Mouse (Mus musculus) left cerebral cortex, postnatal 10 days (tissue): Measurements from ENCODE around the gene Lhb. TPM values are rescaled to one million over a fixed set of nuclear protein-coding genes. Genes with fewer than 3 reads are reported as not detected.

ENCODE experiments used
- DNase-seq, 2 experiments: peaks; one replicate each; pipeline ENCODE4 v3.0.0; 2021 to 2022; ENCODE audit warnings: low spot score in 2 of 2, mixed read lengths in 1 of 2; ENCODE audit errors: extremely low spot score in 1 of 2
- intact Hi-C: fragments of 180-260 bp; cut with DNase I; formaldehyde crosslinking; loops from one replicate; pipeline ENCODE4 v1.15.1; 2025
- total RNA-seq, 2 experiments: library from RNA; stranded (reverse); gene quantifications; 2 replicates each; pipeline ENCODE4 v1.2.3; 2021

Gene Lhb
- total RNA-seq, 2 experiments from 2014 or later, result not detected

DNA sequence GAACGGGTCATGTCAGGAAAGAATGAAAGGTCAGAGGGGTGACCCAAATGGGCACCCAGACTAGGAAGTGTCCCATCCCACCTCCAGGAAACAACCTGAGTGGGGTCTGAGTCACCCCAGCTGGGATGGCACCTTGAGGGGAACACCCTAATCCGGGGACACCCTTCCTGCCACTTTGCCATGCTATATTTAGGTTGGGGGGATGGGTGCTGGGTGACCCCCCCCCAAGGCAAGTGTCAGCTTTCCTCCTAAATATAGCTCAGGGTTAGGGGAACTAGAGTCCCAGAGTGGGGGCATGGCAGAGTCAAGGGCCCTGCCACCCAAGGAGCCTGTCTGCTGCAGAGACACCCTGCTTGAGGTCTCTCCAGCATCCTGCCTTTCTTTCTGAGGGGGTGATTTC, 8.2 kb upstream of the Lhb start:
- intact Hi-C loops, result no loop called here
- peak in 1 of 2 experiments; percentile 9 for DNase-seq

DNA sequence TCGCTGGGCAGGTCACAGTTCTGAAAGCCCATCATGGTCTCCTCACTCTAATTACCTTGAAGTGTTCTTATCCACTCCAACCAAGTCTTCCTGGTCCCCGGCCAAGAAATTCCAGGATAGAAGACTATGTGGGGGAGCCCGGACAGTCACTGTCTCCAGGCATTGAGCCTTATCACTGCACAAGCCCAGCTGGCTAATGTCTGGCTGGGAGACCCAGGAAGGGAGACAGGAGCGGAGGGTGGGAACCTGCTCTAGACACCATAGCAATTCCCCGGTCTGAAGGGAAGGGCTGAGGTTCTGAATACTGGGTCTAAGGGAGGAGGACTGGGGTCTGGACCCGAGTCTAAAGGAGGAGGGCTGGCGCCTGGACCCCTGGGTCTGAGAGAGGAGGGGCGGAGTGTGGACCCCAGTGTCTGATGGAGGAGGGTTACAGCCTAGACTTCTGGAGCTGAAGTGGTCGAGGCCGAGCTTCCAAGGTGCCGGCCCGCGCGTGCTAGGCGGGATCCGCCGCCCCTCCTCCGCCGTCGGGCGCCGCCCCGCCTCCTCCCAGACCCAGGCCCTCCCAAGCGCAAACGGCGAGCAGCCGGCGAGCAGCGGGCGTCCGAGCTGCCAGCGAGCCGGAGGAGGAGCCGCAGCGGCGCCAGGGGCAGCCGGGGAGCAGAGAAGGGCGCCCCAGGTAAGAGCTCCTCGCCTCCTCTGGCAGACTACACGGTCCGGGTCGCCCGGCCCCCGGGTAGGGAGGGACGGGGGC, 7.3 kb upstream of the Lhb start, which contains the start of gene Ntf5:
TSS of gene Ntf5 (plus strand) at position 583 of the 751 bp plus-strand sequence.
- peak in 1 of 2 experiments; percentile 32 for DNase-seq
- intact Hi-C loops, result no loop called here

GRCm38 (mm10) chr7:45413864-45414739, 6.5 kb upstream of the Lhb start:
- DNase-seq, result no peak
- intact Hi-C loops, result no loop called here

DNA sequence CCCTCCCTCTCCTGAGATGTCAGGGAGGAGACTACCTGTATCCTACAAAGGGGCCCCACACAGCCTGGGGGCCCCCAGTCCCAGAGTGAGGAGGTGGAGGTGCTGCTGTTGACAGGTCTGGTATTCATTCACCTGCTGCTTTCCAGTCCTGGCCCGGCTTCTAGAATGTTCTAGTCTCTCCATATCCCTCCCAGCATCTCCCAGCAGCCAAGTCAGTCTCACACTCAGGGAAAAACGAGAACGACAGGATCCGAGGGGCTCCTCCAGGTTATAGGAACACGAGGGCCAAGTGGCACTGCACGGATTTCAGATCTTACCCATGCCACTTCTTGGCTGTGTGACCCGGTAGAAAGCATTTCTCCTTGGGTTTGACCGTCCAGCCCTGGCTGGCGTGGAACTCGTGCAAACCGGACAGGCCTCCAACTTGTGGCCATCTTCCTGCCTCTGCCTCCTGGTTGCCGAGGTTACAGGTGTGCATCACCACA, 5.8 kb upstream of the Lhb start:
- DNase-seq, result no peak

GRCm38 (mm10) chr7:45415636-45416035, 5.0 kb upstream of the Lhb start:
- no peak for DNase-seq
- intact Hi-C loops, result no loop called here

More for the DNA sequence above, 5.8 kb upstream of the Lhb start:
- intact Hi-C loops, result no loop called here

- intact Hi-C loops, result no loop called here
- DNase-seq, result no peak
Measured at GRCm38 (mm10) chr7:45417962-45418492, 2.6 kb upstream of the Lhb start.

- intact Hi-C loops, result no loop called here
Measured at GRCm38 (mm10) chr7:45419859-45420614, 583 bp upstream of the Lhb start.

DNA sequence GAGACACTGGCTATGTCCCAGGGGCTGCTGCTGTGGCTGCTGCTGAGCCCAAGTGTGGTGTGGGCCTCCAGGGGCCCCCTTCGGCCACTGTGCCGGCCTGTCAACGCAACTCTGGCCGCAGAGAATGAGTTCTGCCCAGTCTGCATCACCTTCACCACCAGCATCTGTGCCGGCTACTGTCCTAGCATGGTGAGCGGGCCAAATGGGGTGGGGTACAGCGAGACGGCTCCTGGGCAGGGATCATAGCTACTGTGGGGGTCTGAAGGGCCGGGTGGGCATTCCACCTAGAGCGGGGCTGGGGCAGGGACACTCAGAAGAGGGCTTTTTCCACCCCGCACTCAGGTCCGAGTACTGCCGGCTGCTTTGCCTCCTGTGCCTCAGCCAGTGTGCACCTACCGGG, 574 bp downstream of the Lhb start:
- intact Hi-C loops, result no loop called here
- DNase-seq, result no peak

More at GRCm38 (mm10) chr7:45419859-45420614, 583 bp upstream of the Lhb start:
- DNase-seq, result no peak

- intact Hi-C loops, result no loop called here
- no peak for DNase-seq
Measured at GRCm38 (mm10) chr7:45426556-45426955, 5.9 kb downstream of the Lhb start.

- DNase-seq, result no peak
- intact Hi-C loops, result no loop called here
Measured at GRCm38 (mm10) chr7:45433835-45434202, 13.2 kb downstream of the Lhb start.

GRCm38 (mm10) chr7:45434203-45435015, 13.8 kb downstream of the Lhb start, which contains the start of gene Gys1:
TSS of gene Gys1 (plus strand) at chr7:45434844.
- intact Hi-C loops, result no loop called here

GRCm38 (mm10) chr7:45435038-45435437, 14.4 kb downstream of the Lhb start:
- no peak for DNase-seq
- intact Hi-C loops, result no loop called here

More at GRCm38 (mm10) chr7:45434203-45435015, 13.8 kb downstream of the Lhb start, which contains the start of gene Gys1:
- peak; percentile 100 for DNase-seq

DNA sequence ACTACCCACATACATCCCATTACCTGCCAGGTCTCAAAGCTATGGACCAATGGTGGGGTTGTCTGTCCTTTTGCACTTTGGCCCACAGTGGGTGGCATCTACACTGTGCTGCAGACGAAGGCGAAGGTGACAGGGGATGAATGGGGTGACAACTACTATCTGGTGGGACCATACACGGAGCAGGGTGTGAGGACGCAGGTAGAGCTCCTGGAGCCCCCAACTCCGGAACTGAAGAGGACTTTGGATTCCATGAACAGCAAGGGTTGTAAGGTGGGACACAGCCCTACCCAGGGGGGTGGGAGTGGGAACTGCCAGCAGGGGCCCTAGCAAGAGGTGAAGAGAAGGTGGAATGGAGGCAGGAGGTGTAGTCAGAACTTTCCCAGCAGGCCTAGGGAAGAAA, 15.8 kb downstream of the Lhb start:
- DNase-seq, result no peak
- intact Hi-C loops, result no loop called here

- intact Hi-C loops, result no loop called here
- DNase-seq, result no peak
Measured at GRCm38 (mm10) chr7:45437046-45437445, 16.4 kb downstream of the Lhb start.

DNA sequence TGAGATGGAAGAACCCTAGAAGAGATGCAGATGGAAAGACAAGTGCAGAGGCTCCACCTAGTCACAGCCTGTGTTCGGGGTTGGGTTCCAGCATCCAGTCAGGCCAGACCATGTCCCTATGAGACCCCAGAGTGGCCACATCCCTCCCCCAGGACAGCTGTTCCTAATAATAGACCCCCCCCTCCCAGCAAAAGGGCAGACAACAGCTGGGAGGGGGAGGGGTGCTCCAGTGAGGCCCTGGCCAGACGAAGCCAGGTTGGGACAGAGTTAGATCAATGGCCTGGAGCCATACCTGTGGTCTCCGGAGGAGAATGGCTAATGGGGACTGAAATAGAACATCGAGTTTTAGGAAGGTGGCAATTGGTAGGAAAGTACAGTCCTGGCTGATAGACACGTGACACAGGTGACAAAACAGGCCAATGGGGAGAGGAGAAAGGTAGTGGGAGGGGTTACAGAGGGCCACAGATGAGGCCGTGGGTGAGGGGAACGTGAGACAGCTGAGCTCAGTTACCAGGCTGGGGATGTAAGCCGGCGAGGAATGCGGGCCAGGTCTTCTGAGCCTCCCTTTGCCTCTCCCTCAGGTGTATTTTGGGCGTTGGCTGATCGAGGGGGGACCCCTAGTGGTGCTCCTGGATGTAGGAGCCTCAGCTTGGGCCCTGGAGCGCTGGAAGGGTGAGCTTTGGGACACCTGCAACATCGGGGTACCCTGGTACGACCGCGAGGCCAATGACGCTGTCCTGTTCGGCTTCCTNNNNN, 17.1 kb downstream of the Lhb start, which contains the start of gene Ruvbl2:
TSS of gene Ruvbl2 (minus strand) at position 576 of the 756 bp plus-strand sequence.
- no peak for DNase-seq
- intact Hi-C loops, result no loop called here

GRCm38 (mm10) chr7:45443526-45444420, 23.2 kb downstream of the Lhb start:
- DNase-seq, result no peak
- intact Hi-C loops, result no loop called here
